Mouse (Mus musculus) cerebellum, adult 2 months (tissue): ENCODE data around the gene Krtap28-13. TPM values are rescaled to one million over a fixed set of nuclear protein-coding genes. Genes with fewer than 3 reads are reported as not detected.

Experiments
- DNase-seq, 2 experiments: peaks; one replicate each; pipeline ENCODE4 v3.0.0; 2021
- H3K27ac ChIP-seq: fragments of 200-500 bp; 2 replicates; pipeline ENCODE4 v1.5.1; 2012; ENCODE audit warnings: low read length, control low read depth, inconsistent platforms; ENCODE audit not compliant: insufficient read depth
- H3K27me3 ChIP-seq: fragments of 200-500 bp; 2 replicates; pipeline ENCODE4 v1.6.1; 2012; ENCODE audit warnings: inconsistent platforms, mild to moderate bottlenecking, low read length, moderate library complexity; ENCODE audit not compliant: control insufficient read depth, insufficient read depth
- H3K4me1 ChIP-seq: fragments of 200-500 bp; 2 replicates; pipeline ENCODE4 v1.6.1; 2011; ENCODE audit warnings: low read length; ENCODE audit not compliant: control insufficient read depth, insufficient read depth
- H3K4me3 ChIP-seq: fragments of 200-500 bp; replicated peaks from 2 replicates; pipeline ENCODE3; 2011; ENCODE audit warnings: mild to moderate bottlenecking, low read depth, low read length, control low read depth; ENCODE audit not compliant: insufficient read depth
- CTCF ChIP-seq: fragments of 200-500 bp; IDR thresholded peaks from 2 replicates; pipeline ENCODE4 v1.5.1; 2011; ENCODE audit warnings: low read depth, mild to moderate bottlenecking, control low read depth, low read length, moderate library complexity, borderline replicate concordance; ENCODE audit not compliant: insufficient read depth
- POLR2A ChIP-seq: fragments of 200-500 bp; IDR thresholded peaks from 2 replicates; pipeline ENCODE4 v1.6.1; 2011; ENCODE audit warnings: low read length, control low read depth, borderline replicate concordance; ENCODE audit not compliant: insufficient read depth
- WGBS: fragments of 180-500 bp; shearing (Covaris S2); methylation state at CpG from one replicate; pipeline ENCODE4 v1.1.7; 2018; 5-methylcytosine and 5-hydroxymethylcytosine counted together
- polyA plus RNA-seq: library from polyadenylated mRNA; depleted of rRNA; stranded (reverse); fragments of >200 nt; gene quantifications from 2 replicates; pipeline ENCODE4 v1.2.3, GENCODE M21; 2012; rRNA removed

Gene Krtap28-13
- polyA plus RNA-seq: not detected in 2 replicates

- no peaks in the 10 kb centered on the region for H3K27me3 ChIP-seq
- no peak for DNase-seq
- no peak within 1 kb of the TSS for H3K27ac ChIP-seq
- no peak for TF ChIP-seq CTCF
- TF ChIP-seq POLR2A: no peak
- WGBS: 93% methylated on average over 4 of the region's 4 CpGs
- no peak within 1 kb of the TSS for H3K4me3 ChIP-seq
- no peaks in the 10 kb centered on the region for H3K4me1 ChIP-seq
Measured at GRCm38 (mm10) chr1:83060643-83061042, at the start of gene Krtap28-13. Gene Krtap28-13 (plus strand): TSS chr1:83060930.

GRCm38 (mm10) chr1:83014477-83014876 is 46.3 kb upstream of the Krtap28-13 start:
- TF ChIP-seq POLR2A (no peak), CTCF (no peak)
- no peaks in the 10 kb centered on the region for H3K4me1 ChIP-seq
- no peaks in the 10 kb centered on the region for H3K27me3 ChIP-seq
- DNase-seq: no peak
- H3K4me3 ChIP-seq: no peak overlapping the region
- no peak overlapping the region for H3K27ac ChIP-seq
- 94% methylated on average over 3 of the region's 3 CpGs for WGBS

- Histone ChIP-seq H3K4me1 (no peaks in the 10 kb centered on the region), H3K4me3 (no peak overlapping the region), H3K27ac (no peak overlapping the region), H3K27me3 (no peaks in the 10 kb centered on the region)
- WGBS: 65% methylated on average over 10 of the region's 10 CpGs
- no peak for TF ChIP-seq POLR2A
- no peak for TF ChIP-seq CTCF
- no peak for DNase-seq
Measured at GRCm38 (mm10) chr1:83015329-83015879, 45.3 kb upstream of the Krtap28-13 start.

GRCm38 (mm10) chr1:83016556-83016955 is 44.2 kb upstream of the Krtap28-13 start:
- H3K4me3 ChIP-seq: no peak overlapping the region
- H3K27me3 ChIP-seq: no peaks in the 10 kb centered on the region
- no peak overlapping the region for H3K27ac ChIP-seq
- H3K4me1 ChIP-seq: no peaks in the 10 kb centered on the region
- DNase-seq: no peak
- no peak for TF ChIP-seq POLR2A
- TF ChIP-seq CTCF: no peak
- WGBS: 67% methylated on average over 1 of the region's 1 CpGs

GRCm38 (mm10) chr1:83031950-83032349 is 28.8 kb upstream of the Krtap28-13 start:
- no peak for TF ChIP-seq CTCF
- TF ChIP-seq POLR2A: no peak
- WGBS: 60% methylated on average over 1 of the region's 1 CpGs
- Histone ChIP-seq H3K27me3 (no peaks in the 10 kb centered on the region), H3K27ac (no peak overlapping the region), H3K4me1 (no peaks in the 10 kb centered on the region), H3K4me3 (no peak overlapping the region)
- no peak for DNase-seq

GRCm38 (mm10) chr1:83032508-83032907 is 28.2 kb upstream of the Krtap28-13 start:
- Histone ChIP-seq H3K27me3 (no peaks in the 10 kb centered on the region), H3K4me3 (no peak overlapping the region), H3K4me1 (no peaks in the 10 kb centered on the region), H3K27ac (no peak overlapping the region)
- WGBS: 92% methylated on average over 6 of the region's 6 CpGs
- TF ChIP-seq CTCF: no peak
- TF ChIP-seq POLR2A: no peak
- no peak for DNase-seq

- H3K4me1 ChIP-seq: no peaks in the 10 kb centered on the region
- TF ChIP-seq POLR2A (no peak), CTCF (no peak)
- no peak overlapping the region for H3K4me3 ChIP-seq
- 59% methylated on average over 5 of the region's 5 CpGs for WGBS
- no peaks in the 10 kb centered on the region for H3K27me3 ChIP-seq
- DNase-seq: no peak
- H3K27ac ChIP-seq: no peak overlapping the region
Measured at GRCm38 (mm10) chr1:83034509-83034908, 26.2 kb upstream of the Krtap28-13 start.

GRCm38 (mm10) chr1:83036892-83037667 is 23.6 kb upstream of the Krtap28-13 start:
- no peaks in the 10 kb centered on the region for H3K27me3 ChIP-seq
- TF ChIP-seq CTCF (no peak), POLR2A (no peak)
- 82% methylated on average over 11 of the region's 11 CpGs for WGBS
- H3K4me3 ChIP-seq: no peak overlapping the region
- H3K27ac ChIP-seq: no peak overlapping the region
- H3K4me1 ChIP-seq: no peaks in the 10 kb centered on the region
- DNase-seq: no peak
